22 mouse cellular contexts compared by ENCODE assay signal in genomic region chr3:65419706-65420105, GRCm38 (mm10). TPM values are rescaled to one million over a fixed set of nuclear protein-coding genes. Genes with fewer than 3 reads are reported as not detected.
DNase-seq lines count a peak whose midpoint lies in the region; ATAC-seq lines count a peak whose summit lies in the region.
"Had no signal": no experiment of that assay in that cellular context is flagged by ENCODE, and none has a peak within 500 bp of the region (broad histone marks: within the 10 kb centered on the region; RNA-seq: fewer than 3 reads in every experiment).

No protein-coding gene starts in this region.

- no peaks in the 10 kb centered on the region for H3K27me3 ChIP-seq in kidney, embryonic 15.5 days
- no peaks in the 10 kb centered on the region for H3K27me3 ChIP-seq in liver, embryonic 11.5 days (replicated peaks; ENCODE audit: control insufficient read depth, insufficient read depth, low read length)
- H3K27me3 ChIP-seq: embryonic facial prominence, embryonic 12.5 days; embryonic facial prominence, embryonic 15.5 days; hindbrain, embryonic 12.5 days; hindbrain, embryonic 15.5 days had no signal

- H3K4me3 ChIP-seq in kidney, embryonic 15.5 days (replicated peaks), result no peak overlapping the region
- no peak overlapping the region for H3K4me3 ChIP-seq in liver, embryonic 11.5 days (ENCODE audit: low read depth, low read length)
- H3K4me3 ChIP-seq: embryonic facial prominence, embryonic 12.5 days; embryonic facial prominence, embryonic 15.5 days; heart, adult 2 months; hindbrain, embryonic 12.5 days; hindbrain, embryonic 15.5 days had no signal

- H3K9ac ChIP-seq in kidney, embryonic 15.5 days, result no peak overlapping the region
- no peak overlapping the region for H3K9ac ChIP-seq in liver, embryonic 11.5 days (ENCODE audit: low read depth, low read length)
- H3K9ac ChIP-seq: embryonic facial prominence, embryonic 12.5 days; embryonic facial prominence, embryonic 15.5 days; forebrain, postnatal 0 days; hindbrain, embryonic 12.5 days; hindbrain, embryonic 15.5 days had no signal

- H3K4me1 ChIP-seq in kidney, embryonic 15.5 days, result peaks cover 4% of the 10 kb centered on the region; the same call in 1 of the 2 replicates
- no peaks in the 10 kb centered on the region for H3K4me1 ChIP-seq in liver, embryonic 11.5 days (replicated peaks; ENCODE audit: control insufficient read depth, insufficient read depth, low read length)
- H3K4me1 ChIP-seq: embryonic facial prominence, embryonic 12.5 days; embryonic facial prominence, embryonic 15.5 days; hindbrain, embryonic 12.5 days; hindbrain, embryonic 15.5 days had no signal

- no peak overlapping the region for H3K4me2 ChIP-seq in kidney, embryonic 15.5 days
- no peak overlapping the region for H3K4me2 ChIP-seq in liver, embryonic 11.5 days
- H3K4me2 ChIP-seq: embryonic facial prominence, embryonic 12.5 days; embryonic facial prominence, embryonic 15.5 days; heart, embryonic 11.5 days; hindbrain, embryonic 12.5 days; hindbrain, embryonic 15.5 days had no signal

- no peaks in the 10 kb centered on the region for H3K36me3 ChIP-seq in kidney, embryonic 15.5 days
- H3K36me3 ChIP-seq in liver, embryonic 11.5 days (ENCODE audit: control insufficient read depth, insufficient read depth, low read length), result no peaks in the 10 kb centered on the region
- H3K36me3 ChIP-seq: embryonic facial prominence, embryonic 12.5 days; embryonic facial prominence, embryonic 15.5 days; hindbrain, embryonic 12.5 days; hindbrain, embryonic 15.5 days had no signal

- no peak overlapping the region for H3K27ac ChIP-seq in kidney, embryonic 15.5 days
- no peak overlapping the region for H3K27ac ChIP-seq in liver, embryonic 11.5 days (ENCODE audit: low read depth, low read length)
- H3K27ac ChIP-seq: embryonic facial prominence, embryonic 12.5 days; embryonic facial prominence, embryonic 15.5 days; heart, adult 2 months; hindbrain, embryonic 12.5 days; hindbrain, embryonic 15.5 days had no signal

- ATAC-seq in kidney, embryonic 15.5 days (replicated peaks; ENCODE audit: low FRiP score), result no peak
- no peak for ATAC-seq in liver, embryonic 11.5 days (replicated peaks; ENCODE audit: low FRiP score)
- ATAC-seq: CD4-positive, CD25-positive, alpha-beta regulatory T cell, adult 4 months; forebrain, embryonic 14.5 days; forebrain, postnatal 0 days had no signal

- H3K9me3 ChIP-seq in kidney, embryonic 15.5 days (replicated peaks), result no peaks in the 10 kb centered on the region
- H3K9me3 ChIP-seq in liver, embryonic 11.5 days (ENCODE audit: control insufficient read depth, low read length), result no peaks in the 10 kb centered on the region
- H3K9me3 ChIP-seq: embryonic facial prominence, embryonic 12.5 days; embryonic facial prominence, embryonic 15.5 days; hindbrain, embryonic 12.5 days; hindbrain, embryonic 15.5 days had no signal

- WGBS in kidney, embryonic 15.5 days, result 83% methylated on average over 3 of the region's 3 CpGs
- WGBS in liver, embryonic 11.5 days, result 78% methylated on average over 3 of the region's 3 CpGs

- DNase-seq in kidney, adult 18-20 months, result peak; percentile 9
- no peak for DNase-seq in kidney, postnatal 4 days
- peak; percentile 70 for DNase-seq in kidney, adult 9 months
- peak; percentile 47 to 61 for DNase-seq in kidney, postnatal 36 days
- no peak for DNase-seq in liver, embryonic 11.5 days (ENCODE audit: low spot score)
- DNase-seq: adrenal gland, adult 2 months; adrenal gland, postnatal 14 days; cerebellum, adult 11 months; cerebellum, adult 2 months; cerebellum, adult 9-11 months; cerebellum, postnatal 25 days; forebrain, postnatal 0 days; gastrocnemius, postnatal 25 days; heart, adult 2 months had no signal

RNA-seq across cellular contexts. Expression of gene Ssr3, which starts 27.3 kb away (rescaled TPM):
- polyA plus RNA-seq in kidney, embryonic 15.5 days (2015; fragmentation: Nextera tagmentation; extraction: Ambion mirVana), result 283 and 305 TPM in 2 replicates
- 228 and 245 TPM in 2 replicates for polyA plus RNA-seq in liver, embryonic 11.5 days (2014; fragmentation: Nextera tagmentation; extraction: Ambion mirVana)

Comparison
In these comparisons a context has a peak if more than half of its experiments do, and no peak if none do; other contexts are left out.
1. DNase-seq: peak in kidney, adult 18-20 months (single experiment), kidney, adult 9 months (single experiment) and kidney, postnatal 36 days (2 of 2); none in kidney, postnatal 4 days (0 of 2) and liver, embryonic 11.5 days (single experiment).